Mouse (Mus musculus): ENCODE results near the gene Tmem120b. TPM values are rescaled to one million over a fixed set of nuclear protein-coding genes. Genes with fewer than 3 reads are reported as not detected.
A peak's percentile ranks its signal among the peaks of the same experiment; 100 is the strongest.

Gene Tmem120b
- polyA plus RNA-seq, 1 experiment, result not detected

DNA sequence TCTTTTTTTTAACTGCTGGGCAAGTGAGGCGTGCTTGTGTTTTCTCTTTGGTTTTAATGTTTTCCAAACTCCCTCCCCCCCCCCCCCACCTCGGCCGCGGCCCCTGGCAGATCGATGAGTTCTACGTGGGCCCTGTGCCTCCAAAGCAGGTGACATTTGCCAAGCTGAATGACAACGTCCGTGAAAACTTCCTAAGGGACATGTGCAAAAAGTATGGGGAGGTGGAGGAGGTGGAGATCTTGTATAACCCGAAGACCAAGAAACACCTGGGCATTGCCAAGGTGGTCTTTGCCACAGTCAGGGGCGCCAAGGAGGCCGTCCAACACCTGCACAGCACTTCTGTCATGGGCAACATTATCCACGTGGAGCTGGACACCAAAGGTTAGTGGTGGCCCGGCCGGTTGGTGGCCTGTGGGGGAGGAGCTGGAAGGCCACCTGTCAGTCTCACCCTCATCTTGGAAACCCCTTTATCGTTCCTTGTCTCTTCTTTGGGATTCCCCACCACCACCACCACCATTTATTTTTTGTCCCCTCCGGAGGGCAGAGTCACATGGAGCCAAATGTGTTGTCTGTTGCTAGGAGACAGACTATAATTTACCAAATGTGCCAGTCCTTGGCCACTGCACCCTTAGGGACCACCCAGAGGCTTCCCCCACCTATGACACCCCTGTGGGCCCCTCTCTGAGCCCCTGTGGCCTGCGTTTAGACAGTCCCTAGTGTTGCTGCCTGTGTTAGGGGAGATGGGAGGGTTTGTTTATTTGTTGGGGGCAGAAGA is 75.9 kb downstream of the Tmem120b start:
- 3% methylated on average over 17 of the region's 17 CpGs for WGBS
- Histone ChIP-seq H3K4me3 (ENCODE audit: insufficient read depth, low read depth, low read length) (peak overlapping the region; percentile 94), H3K4me1 (ENCODE audit: control insufficient read depth, insufficient read depth, low read length) (peaks cover 40% of the 10 kb centered on the region), H3K27ac (ENCODE audit: insufficient read depth, low read depth, low read length) (no peak overlapping the region)
- no peak for TF ChIP-seq POLR2A (IDR thresholded peaks at IDR 0.05; ENCODE audit: insufficient read depth, low read depth, low read length)
- TF ChIP-seq CTCF (IDR thresholded peaks at IDR 0.05; ENCODE audit: insufficient read depth, low read depth, low read length), result no peak

DNA sequence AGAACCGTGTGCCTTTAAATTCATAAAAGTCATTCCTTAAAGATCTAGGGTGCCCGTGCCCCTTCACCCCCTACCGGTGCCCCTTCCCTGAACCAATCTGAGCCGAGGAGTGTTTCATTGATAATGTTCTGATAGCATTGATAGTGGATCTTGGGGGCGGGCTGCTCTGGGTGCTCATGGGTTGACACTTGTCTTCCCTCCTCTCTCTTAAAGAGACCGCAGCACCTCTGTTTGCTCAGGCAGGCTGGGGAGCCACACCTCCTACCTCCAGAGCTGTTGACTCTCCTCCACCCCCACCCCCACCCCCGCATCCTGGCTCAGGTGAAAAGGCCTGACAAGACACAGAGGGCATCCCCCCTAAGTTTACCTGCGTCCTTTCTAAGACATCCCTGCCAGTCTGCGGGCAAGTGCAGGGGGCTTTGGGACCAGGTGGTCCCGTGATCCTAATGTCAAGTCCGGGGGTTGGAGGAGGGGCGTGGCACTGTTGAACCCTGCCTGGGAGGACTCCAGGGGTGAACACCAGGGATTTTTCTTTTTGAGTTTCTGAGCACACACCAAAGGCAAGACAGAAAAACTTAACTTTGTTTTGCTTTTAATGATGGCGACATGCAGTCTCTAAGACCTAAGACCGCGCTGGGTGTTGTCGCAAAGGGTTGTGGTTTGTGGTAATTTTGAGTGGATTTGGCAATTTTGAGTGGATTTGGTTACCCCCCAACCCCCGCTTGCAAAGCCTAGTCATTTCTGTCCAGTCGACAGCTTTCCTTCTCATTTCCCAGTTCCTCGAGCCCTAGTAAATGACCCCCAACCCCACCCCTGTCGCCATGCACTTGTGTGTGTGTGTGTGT is 76.8 kb downstream of the Tmem120b start:
- Histone ChIP-seq H3K4me1 (ENCODE audit: control insufficient read depth, insufficient read depth, low read length) (peaks cover 43% of the 10 kb centered on the region), H3K4me3 (ENCODE audit: insufficient read depth, low read depth, low read length) (peak overlapping the region; percentile 40), H3K27ac (ENCODE audit: insufficient read depth, low read depth, low read length) (no peak overlapping the region)
- TF ChIP-seq CTCF (IDR thresholded peaks at IDR 0.05; ENCODE audit: insufficient read depth, low read depth, low read length) (no peak), POLR2A (IDR thresholded peaks at IDR 0.05; ENCODE audit: insufficient read depth, low read depth, low read length) (no peak)
- 36% methylated on average over 20 of the region's 20 CpGs for WGBS

DNA sequence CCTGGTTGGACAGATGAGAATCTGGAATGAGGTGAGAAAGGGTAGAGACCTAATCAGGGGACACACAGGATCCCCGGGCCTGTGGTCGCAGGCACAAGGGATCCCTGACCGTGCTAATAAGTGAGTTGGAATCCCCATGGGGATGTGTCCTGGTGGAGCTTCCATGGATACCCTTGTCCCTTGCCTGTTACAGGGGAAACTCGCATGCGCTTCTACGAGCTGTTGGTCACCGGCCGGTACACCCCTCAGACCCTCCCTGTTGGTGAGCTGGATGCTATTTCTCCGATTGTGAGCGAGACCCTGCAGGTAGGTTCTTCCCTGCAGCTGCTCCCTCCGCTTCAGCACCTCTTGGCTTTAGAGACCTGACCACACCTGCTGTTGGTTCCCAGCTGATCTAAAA is 78.1 kb downstream of the Tmem120b start:
- no peak overlapping the region for H3K4me3 ChIP-seq (ENCODE audit: insufficient read depth, low read depth, low read length)
- WGBS, result 83% methylated on average over 11 of the region's 11 CpGs
- H3K27ac ChIP-seq (ENCODE audit: insufficient read depth, low read depth, low read length), result no peak overlapping the region
- peaks cover 55% of the 10 kb centered on the region for H3K4me1 ChIP-seq (ENCODE audit: control insufficient read depth, insufficient read depth, low read length)
- TF ChIP-seq POLR2A (IDR thresholded peaks at IDR 0.05; ENCODE audit: insufficient read depth, low read depth, low read length) (no peak), CTCF (IDR thresholded peaks at IDR 0.05; ENCODE audit: insufficient read depth, low read depth, low read length) (no peak)

DNA sequence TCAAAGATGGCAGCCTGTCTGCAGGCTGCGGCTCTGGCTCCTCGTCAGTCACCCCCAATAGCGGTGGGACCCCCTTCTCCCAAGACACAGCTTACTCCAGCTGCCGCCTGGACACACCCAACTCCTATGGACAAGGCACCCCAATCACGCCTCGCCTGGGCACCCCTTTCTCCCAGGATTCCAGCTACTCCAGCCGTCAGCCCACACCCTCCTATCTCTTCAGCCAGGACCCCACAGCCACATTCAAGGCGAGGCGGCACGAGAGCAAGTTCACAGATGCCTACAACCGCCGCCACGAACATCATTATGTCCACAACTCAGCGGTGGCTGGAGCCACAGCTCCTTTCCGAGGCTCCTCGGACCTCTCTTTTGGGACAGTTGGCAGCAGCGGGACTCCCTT is 79.4 kb downstream of the Tmem120b start:
- WGBS, result 75% methylated on average over 17 of the region's 17 CpGs
- peaks cover 63% of the 10 kb centered on the region for H3K4me1 ChIP-seq (ENCODE audit: control insufficient read depth, insufficient read depth, low read length)
- no peak overlapping the region for H3K27ac ChIP-seq (ENCODE audit: insufficient read depth, low read depth, low read length)
- H3K4me3 ChIP-seq (ENCODE audit: insufficient read depth, low read depth, low read length), result no peak overlapping the region
- no peak for TF ChIP-seq POLR2A (IDR thresholded peaks at IDR 0.05; ENCODE audit: insufficient read depth, low read depth, low read length)
- no peak for TF ChIP-seq CTCF (IDR thresholded peaks at IDR 0.05; ENCODE audit: insufficient read depth, low read depth, low read length)

DNA sequence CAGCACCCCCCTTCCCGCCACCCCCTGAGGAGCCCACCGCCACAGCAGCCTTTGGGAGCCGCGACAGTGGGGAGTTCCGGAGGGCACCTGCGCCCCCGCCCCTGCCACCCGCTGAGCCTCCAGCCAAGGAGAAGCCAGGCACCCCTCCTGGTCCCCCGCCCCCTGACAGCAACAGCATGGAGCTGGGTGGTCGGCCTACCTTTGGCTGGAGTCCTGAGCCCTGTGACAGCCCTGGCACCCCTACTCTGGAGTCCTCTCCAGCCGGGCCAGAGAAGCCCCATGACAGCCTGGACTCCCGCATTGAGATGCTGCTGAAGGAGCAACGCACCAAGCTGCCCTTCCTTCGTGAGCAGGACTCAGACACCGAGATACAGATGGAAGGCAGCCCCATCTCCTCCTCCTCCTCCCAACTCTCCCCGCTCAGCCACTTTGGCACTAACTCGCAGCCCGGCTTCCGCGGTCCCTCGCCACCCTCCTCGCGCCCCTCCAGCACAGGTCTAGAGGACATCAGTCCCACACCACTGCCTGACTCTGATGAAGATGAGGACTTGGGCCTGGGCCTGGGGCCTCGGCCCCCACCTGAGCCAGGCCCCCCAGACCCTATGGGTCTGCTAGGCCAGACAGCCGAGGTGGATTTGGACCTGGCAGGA is 80.0 kb downstream of the Tmem120b start:
- Histone ChIP-seq H3K4me3 (ENCODE audit: insufficient read depth, low read depth, low read length) (no peak overlapping the region), H3K4me1 (ENCODE audit: control insufficient read depth, insufficient read depth, low read length) (peaks cover 63% of the 10 kb centered on the region), H3K27ac (ENCODE audit: insufficient read depth, low read depth, low read length) (no peak overlapping the region)
- no peak for TF ChIP-seq CTCF (IDR thresholded peaks at IDR 0.05; ENCODE audit: insufficient read depth, low read depth, low read length)
- no peak for TF ChIP-seq POLR2A (IDR thresholded peaks at IDR 0.05; ENCODE audit: insufficient read depth, low read depth, low read length)
- 52% methylated on average over 25 of the region's 25 CpGs for WGBS

DNA sequence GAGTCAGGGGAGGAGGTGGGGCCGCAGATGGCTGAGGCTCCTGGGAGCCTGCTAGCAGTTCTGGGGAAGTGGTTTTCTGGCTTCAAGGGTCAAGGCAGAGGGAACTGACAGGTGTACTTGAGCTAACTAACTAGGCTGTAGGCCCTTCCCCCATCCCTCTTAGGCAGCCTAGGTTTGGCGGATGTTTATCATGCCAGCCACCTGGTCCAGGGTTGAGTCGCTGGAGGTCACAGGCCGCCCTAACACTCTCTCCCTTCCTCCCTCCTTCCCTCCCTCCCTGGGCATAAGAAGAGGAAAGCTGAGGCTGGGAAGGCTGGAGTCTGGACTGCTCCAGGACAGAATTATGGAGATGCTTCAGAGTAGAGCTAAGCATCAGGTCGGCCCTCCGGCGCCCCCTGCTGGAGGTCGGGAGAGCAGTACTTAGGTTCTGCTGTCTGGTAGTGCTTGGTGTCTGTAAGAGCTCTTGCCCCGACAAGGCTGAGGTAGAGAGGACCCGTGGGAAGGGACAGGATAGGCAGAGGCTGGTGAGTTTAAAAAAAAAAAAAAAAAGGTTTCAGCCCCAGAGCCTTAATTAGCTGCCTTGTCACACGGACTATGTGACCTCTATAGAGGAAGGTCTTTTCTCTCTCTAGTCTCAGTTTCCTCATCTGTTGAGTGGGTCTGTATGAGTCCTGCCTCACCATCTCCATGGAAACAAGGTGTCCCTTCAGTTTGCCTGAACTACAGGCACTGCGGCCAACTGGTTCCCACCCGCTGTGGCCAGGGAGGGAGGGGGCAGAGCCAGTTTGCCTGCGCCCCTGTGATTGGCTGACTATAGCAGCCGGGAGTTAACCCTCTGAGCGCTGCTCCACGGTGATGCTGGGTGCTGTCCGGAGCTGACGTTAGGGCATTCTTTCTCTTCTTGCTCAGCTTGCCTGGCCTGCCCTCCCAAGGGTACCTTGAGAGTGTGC is 81.5 kb downstream of the Tmem120b start:
- WGBS, result 3% methylated on average over 19 of the region's 19 CpGs
- peaks cover 55% of the 10 kb centered on the region for H3K4me1 ChIP-seq (ENCODE audit: control insufficient read depth, insufficient read depth, low read length)
- H3K27ac ChIP-seq (ENCODE audit: insufficient read depth, low read depth, low read length), result no peak overlapping the region
- peak overlapping the region; percentile 48 for H3K4me3 ChIP-seq (ENCODE audit: insufficient read depth, low read depth, low read length)
- peak; percentile 88 for TF ChIP-seq CTCF (IDR thresholded peaks at IDR 0.05; ENCODE audit: insufficient read depth, low read depth, low read length)
- no peak for TF ChIP-seq POLR2A (IDR thresholded peaks at IDR 0.05; ENCODE audit: insufficient read depth, low read depth, low read length)

DNA sequence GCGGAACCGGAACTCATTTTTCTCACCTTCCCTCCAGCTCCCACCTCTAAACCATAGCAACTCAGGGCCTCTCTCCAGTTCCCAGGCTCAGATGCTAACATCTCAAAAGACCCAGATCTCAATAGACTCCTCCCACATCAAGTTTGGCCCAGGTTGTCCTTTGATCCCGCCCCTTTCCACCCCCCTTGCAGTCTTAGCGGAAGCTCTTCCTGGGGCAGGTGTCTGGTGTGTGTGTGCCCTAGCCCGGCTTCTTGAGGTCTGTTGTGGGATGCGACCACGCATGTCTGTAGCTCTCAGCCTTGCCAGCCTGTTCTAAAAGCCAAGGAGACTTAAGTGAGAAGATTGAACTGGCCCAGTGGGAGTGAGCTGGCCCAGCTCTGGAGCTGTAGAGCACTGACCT is 82.4 kb downstream of the Tmem120b start:
- no peak for TF ChIP-seq CTCF (IDR thresholded peaks at IDR 0.05; ENCODE audit: insufficient read depth, low read depth, low read length)
- TF ChIP-seq POLR2A (IDR thresholded peaks at IDR 0.05; ENCODE audit: insufficient read depth, low read depth, low read length), result no peak
- H3K4me3 ChIP-seq (ENCODE audit: insufficient read depth, low read depth, low read length), result peak overlapping the region; percentile 48
- 18% methylated on average over 7 of the region's 7 CpGs for WGBS
- no peak overlapping the region for H3K27ac ChIP-seq (ENCODE audit: insufficient read depth, low read depth, low read length)
- peaks cover 49% of the 10 kb centered on the region for H3K4me1 ChIP-seq (ENCODE audit: control insufficient read depth, insufficient read depth, low read length)

DNA sequence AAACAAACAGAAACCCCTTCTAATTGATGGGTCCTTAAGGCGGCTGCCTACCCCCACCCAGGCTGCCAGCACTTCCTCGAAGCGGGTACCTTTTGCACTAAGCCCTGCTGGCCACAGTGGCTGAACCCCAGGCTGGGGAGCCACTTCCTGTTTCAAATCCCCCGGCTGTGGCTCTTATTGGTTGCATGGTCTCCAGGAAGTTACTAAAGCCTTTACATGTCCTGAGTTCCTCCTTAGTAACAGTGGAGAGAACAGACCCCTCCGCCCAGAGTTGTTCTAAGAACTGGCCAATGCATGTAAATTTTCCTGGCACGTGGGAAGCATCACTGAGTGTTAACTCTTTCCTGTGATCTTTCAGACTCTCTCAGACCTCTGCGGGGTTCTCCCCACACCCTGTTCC is 82.9 kb downstream of the Tmem120b start:
- Histone ChIP-seq H3K4me1 (ENCODE audit: control insufficient read depth, insufficient read depth, low read length) (peaks cover 49% of the 10 kb centered on the region), H3K4me3 (ENCODE audit: insufficient read depth, low read depth, low read length) (peak overlapping the region; percentile 48), H3K27ac (ENCODE audit: insufficient read depth, low read depth, low read length) (no peak overlapping the region)
- TF ChIP-seq CTCF (IDR thresholded peaks at IDR 0.05; ENCODE audit: insufficient read depth, low read depth, low read length) (no peak), POLR2A (IDR thresholded peaks at IDR 0.05; ENCODE audit: insufficient read depth, low read depth, low read length) (no peak)
- 11% methylated on average over 7 of the region's 7 CpGs for WGBS

Data from olfactory bulb, adult 2 months (tissue).